Mouse (Mus musculus) heart, adult 9 months (tissue): ENCODE measurements around the gene Atp8a2.
A peak's percentile ranks its signal among the peaks of the same experiment; 100 is the strongest.

Source experiments
- DNase-seq, 2 experiments: peaks; one replicate each; pipeline ENCODE4 v3.0.0; 2022; ENCODE audit warnings: low spot score in 2 of 2

Atp8a2 gene

GRCm38 (mm10) chr14:59927804-59928203 lies 269.2 kb downstream of the Atp8a2 start:
- no peak for DNase-seq

GRCm38 (mm10) chr14:59919865-59920264 lies 277.1 kb downstream of the Atp8a2 start:
- no peak for DNase-seq

DNA sequence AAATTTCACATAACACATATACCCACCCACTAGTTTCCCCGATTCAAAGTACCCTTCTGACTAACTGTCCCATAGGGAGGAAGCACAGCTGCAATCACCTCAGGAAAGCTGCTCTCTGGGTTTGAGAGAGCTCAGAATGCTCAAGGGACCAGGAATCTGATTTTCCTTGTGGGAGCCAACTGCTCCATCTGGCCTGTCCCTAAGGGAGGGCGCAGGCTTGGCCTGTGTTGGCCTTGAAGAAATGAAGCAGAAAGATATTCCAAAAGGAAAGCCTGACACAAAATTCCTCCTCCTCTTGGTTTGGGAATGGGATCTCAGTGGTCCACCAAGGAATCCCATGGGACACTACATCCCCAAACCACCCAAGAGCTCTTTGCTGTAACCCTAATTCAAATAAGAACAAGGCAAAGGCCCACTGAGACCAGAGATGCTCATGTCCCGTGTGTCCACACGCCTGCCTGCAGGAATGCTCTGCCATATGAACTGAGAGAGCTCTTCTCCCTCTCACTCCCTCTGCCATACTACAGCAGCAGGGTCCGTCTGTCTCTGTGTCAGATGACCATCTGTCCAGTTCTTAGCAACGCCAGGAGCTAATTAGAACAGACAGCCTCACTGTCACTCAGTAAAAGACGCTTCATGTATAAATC lies 293.4 kb downstream of the Atp8a2 start:
- no peak for DNase-seq

DNA sequence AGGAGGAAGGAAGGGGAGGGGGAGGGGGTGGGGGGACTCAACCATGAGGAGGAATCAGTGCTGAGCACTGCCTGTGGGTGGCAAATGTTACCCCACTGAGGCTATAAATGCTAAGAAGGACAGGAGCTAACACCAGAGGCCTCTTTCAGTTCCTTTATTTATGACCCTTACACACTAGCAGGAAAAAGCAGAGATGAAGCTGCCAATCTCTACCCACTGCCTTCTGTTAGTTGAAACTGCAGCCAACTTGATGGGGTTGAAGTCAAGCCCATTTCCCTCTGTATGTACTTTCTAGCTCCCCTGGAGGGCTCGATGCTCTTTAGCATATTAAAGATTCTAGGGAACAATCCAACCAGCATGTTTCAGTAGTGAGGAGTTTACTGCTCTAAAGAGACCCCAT lies 303.0 kb downstream of the Atp8a2 start:
- no peak for DNase-seq

GRCm38 (mm10) chr14:59892084-59892483 lies 304.9 kb downstream of the Atp8a2 start:
- no peak for DNase-seq

- no peak for DNase-seq
Measured at GRCm38 (mm10) chr14:59891491-59891890, 305.5 kb downstream of the Atp8a2 start.

DNA sequence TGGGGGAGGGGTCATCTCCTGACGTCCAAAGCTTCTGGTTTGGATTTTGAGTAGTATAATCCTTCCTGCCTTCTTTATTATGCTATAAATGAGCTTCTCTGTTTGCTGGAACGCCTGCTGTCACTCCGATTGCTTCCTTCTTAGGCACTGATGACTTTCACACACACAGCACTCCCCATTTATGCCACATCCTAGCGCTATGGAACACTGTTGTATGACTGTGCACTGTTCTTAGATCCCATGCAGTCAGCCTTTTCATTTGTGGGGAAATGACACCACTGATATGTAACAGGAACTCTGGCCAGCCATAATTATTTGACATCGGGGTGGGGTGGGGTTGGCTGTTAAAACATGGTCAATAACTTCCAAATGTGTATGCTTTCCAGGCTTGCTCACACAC lies 306.2 kb downstream of the Atp8a2 start:
- no peak for DNase-seq

DNA sequence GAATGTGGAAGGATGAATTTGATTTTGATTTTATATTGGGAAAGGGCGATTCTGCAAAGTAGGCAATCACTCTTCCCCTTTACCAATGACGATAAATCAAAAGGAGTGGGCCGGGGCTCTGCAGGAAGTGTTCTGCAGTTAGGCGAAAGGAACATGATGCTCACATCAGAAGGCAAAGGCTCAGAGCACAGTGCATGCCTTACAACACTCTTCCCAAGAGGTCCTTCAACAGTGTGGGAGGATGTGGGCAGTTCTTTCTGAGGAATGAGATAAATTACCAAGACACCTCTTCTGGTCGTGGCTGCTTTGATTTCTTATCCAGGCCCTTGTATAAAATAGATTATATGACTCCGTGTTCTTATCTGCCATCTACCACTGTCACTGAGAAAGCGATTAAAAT lies 306.9 kb downstream of the Atp8a2 start:
- DNase-seq, result no peak

- DNase-seq, result no peak
Measured at GRCm38 (mm10) chr14:59888446-59888845, 308.5 kb downstream of the Atp8a2 start.

DNA sequence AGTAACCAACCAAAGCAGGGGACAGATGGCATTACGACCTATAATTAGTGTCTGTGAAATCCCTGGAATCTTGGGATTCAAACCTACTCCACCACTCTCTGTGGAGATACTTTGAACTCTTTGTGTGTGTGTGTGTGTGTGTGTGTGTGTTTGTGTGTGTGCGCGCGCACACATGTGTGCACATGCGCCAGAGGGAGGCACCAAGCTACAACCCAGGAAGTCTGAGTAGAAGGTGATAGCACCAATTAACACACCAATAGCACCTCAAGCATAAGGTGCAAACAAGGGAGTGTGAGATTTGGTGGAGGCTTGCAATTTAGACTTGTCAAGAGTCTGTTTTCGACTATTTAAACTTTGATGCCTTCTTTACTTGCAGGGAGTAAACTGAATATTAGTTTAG lies 308.9 kb downstream of the Atp8a2 start:
- DNase-seq, result no peak

- DNase-seq, result peak; percentile 19 to 49
Measured at GRCm38 (mm10) chr14:59887061-59887861, 309.7 kb downstream of the Atp8a2 start.

DNA sequence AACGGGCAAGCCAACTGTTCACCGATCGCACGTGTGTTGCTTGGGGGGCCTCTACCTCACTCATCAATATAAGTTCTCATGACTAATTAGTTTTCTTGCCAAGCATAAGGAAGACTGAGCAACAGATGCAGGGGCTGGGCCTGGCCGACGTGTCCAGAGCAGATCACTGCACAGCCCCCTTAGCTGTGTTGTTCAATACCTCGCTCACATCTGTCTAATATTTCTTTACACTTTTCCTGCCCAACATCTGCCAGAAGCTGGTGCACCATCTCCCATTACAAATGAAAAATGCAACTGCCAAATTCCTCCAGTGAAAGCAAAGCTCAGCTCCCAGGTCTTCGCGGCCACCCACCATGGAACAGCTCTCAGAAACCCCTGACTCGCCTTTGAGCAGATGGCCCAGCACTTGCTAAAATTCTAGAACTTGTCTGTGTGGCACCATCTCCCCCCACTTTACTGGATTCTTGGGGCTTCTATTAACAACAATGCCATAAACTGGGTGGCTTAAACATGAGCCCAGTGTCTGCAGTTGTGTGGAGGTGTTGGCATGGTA lies 313.4 kb downstream of the Atp8a2 start:
- DNase-seq, result no peak

- no peak for DNase-seq
Measured at GRCm38 (mm10) chr14:59880829-59881228, 316.1 kb downstream of the Atp8a2 start.

GRCm38 (mm10) chr14:59878248-59878647 lies 318.7 kb downstream of the Atp8a2 start:
- DNase-seq, result no peak

- no peak for DNase-seq
Measured at GRCm38 (mm10) chr14:59876525-59876924, 320.5 kb downstream of the Atp8a2 start.

DNA sequence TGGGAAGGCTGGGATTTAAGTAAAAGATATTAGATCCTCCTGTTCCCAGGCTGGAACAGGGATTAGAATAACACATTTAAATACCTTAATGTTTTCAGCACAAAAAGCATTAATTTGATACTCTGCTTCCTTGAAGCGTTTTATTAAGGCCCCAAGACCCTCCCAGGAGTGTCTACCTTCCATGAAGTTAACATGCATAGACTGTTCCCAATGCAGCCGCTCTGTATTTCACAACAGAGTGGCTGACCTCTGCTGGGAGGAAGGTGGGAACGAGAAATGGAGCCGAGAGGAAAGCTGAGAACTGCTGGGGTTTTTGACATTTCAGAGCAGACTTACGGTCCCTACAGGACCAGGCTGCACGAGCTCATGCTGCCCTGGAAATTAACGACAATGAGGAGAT lies 328.6 kb downstream of the Atp8a2 start:
- no peak for DNase-seq

GRCm38 (mm10) chr14:59867749-59868148 lies 329.2 kb downstream of the Atp8a2 start:
- no peak for DNase-seq

GRCm38 (mm10) chr14:59866001-59866400 lies 331.0 kb downstream of the Atp8a2 start:
- DNase-seq, result no peak

- DNase-seq, result no peak
Measured at GRCm38 (mm10) chr14:59862351-59862750, 334.6 kb downstream of the Atp8a2 start.

- no peak for DNase-seq
Measured at GRCm38 (mm10) chr14:59859830-59860229, 337.1 kb downstream of the Atp8a2 start.

DNA sequence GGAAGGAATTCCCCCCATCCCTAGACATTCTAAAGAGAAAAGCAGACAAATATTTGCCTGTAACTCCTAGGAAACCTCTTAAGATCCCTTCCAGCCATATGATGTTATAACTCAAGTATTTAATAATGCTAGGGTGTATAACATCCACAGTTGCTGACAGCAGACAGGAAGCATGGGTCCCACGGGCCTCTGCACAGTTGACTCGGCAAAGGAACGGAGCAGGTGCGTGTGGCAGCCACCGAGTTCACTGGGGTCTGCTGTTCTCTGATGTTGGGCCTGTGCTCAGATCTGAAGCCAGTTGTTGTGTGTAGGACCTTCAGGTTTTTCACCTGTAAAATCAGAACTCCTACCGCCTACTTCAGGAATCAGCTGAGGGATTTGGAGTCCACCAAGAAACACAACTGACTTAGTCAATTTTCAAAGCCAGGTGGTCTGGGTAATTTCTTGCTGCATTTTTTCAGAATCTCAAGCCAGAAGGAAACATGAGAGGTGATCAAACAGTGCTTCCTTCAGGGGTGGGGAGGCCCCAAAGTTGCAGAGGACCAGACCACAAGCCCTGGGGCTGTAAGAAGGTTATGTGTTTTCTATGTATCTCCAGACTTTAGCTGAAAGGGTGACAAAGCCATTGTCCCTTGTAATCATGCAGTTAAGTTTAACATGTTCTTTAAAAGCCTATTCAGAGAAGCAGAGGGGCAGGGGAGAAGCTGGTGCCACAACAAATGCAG lies 338.3 kb downstream of the Atp8a2 start:
- no peak for DNase-seq

DNA sequence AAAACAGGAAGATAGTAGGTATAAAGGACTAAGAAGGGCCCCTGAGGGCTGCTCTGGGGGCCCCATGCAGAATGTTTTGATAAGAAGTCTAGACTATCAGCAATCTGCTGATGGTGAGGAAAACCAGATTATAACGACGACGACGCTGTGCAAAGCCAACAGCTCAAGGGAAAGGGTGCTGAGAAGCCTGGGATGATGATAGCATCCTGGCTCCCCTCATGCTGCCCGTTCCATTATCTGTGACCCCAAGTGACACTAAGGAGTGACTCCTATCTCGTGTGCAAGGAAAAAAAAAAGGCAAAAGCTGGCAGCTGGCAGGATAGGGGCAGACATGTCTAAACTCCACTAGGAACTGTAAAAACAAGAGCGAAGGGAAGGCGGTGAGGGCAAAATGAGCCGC lies 343.8 kb downstream of the Atp8a2 start:
- no peak for DNase-seq
